Mouse (Mus musculus): Measurements from ENCODE around the gene Cpm. TPM values are rescaled to one million over a fixed set of nuclear protein-coding genes. Genes with fewer than 3 reads are reported as not detected.

The Cpm gene
- polyA plus RNA-seq, 1 experiment from 2014 or later = 4.7 TPM

GRCm38 (mm10) chr10:117718161-117719119 lies 89.1 kb downstream of the Cpm start:
- no peak overlapping the region for H3K27ac ChIP-seq

GRCm38 (mm10) chr10:117724136-117724718 lies 94.9 kb downstream of the Cpm start:
- Histone ChIP-seq H3K9ac (no peak overlapping the region), H3K36me3 (ENCODE audit: poor library complexity, severe bottlenecking) (no peaks in the 10 kb centered on the region), H3K27me3 (no peaks in the 10 kb centered on the region), H3K27ac (no peak overlapping the region), H3K9me3 (replicated peaks) (no peaks in the 10 kb centered on the region), H3K4me3 (no peak overlapping the region), H3K4me2 (no peak overlapping the region), H3K4me1 (no peaks in the 10 kb centered on the region)
- WGBS = 84% methylated on average over 5 of the region's 5 CpGs
- no peak for ATAC-seq

More at GRCm38 (mm10) chr10:117718161-117719119, 89.1 kb downstream of the Cpm start:
- Histone ChIP-seq H3K27me3 (no peaks in the 10 kb centered on the region), H3K4me2 (no peak overlapping the region), H3K9ac (no peak overlapping the region), H3K4me3 (no peak overlapping the region), H3K4me1 (peaks cover 8% of the 10 kb centered on the region; the same call in 1 of the 2 replicates), H3K9me3 (replicated peaks) (no peaks in the 10 kb centered on the region), H3K36me3 (ENCODE audit: poor library complexity, severe bottlenecking) (no peaks in the 10 kb centered on the region)
- ATAC-seq = no peak
- WGBS = 59% methylated on average over 19 of the region's 19 CpGs

- Histone ChIP-seq H3K4me3 (no peak overlapping the region), H3K27me3 (no peaks in the 10 kb centered on the region), H3K36me3 (ENCODE audit: poor library complexity, severe bottlenecking) (no peaks in the 10 kb centered on the region), H3K4me2 (no peak overlapping the region), H3K9me3 (replicated peaks) (no peaks in the 10 kb centered on the region), H3K27ac (no peak overlapping the region), H3K4me1 (no peaks in the 10 kb centered on the region), H3K9ac (no peak overlapping the region)
- 91% methylated on average over 3 of the region's 3 CpGs for WGBS
- no peak for ATAC-seq
Observed at GRCm38 (mm10) chr10:117724804-117725361, 95.6 kb downstream of the Cpm start.

- no peak for ATAC-seq
- no peaks in the 10 kb centered on the region for H3K9me3 ChIP-seq (replicated peaks)
- no peak overlapping the region for H3K9ac ChIP-seq
- H3K4me1 ChIP-seq = no peaks in the 10 kb centered on the region
- H3K36me3 ChIP-seq (ENCODE audit: poor library complexity, severe bottlenecking) = no peaks in the 10 kb centered on the region
- no peak overlapping the region for H3K27ac ChIP-seq
- H3K27me3 ChIP-seq = no peaks in the 10 kb centered on the region
- no peak overlapping the region for H3K4me3 ChIP-seq
- H3K4me2 ChIP-seq = no peak overlapping the region
- WGBS = 74% methylated on average over 7 of the region's 7 CpGs
Observed at GRCm38 (mm10) chr10:117725671-117726070, 96.4 kb downstream of the Cpm start.

GRCm38 (mm10) chr10:117726350-117726749 lies 97.0 kb downstream of the Cpm start:
- 94% methylated on average over 4 of the region's 4 CpGs for WGBS

GRCm38 (mm10) chr10:117726888-117727385 lies 97.6 kb downstream of the Cpm start:
- 95% methylated on average over 4 of the region's 4 CpGs for WGBS
- Histone ChIP-seq H3K4me2 (no peak overlapping the region), H3K36me3 (ENCODE audit: poor library complexity, severe bottlenecking) (no peaks in the 10 kb centered on the region), H3K4me1 (no peaks in the 10 kb centered on the region), H3K27ac (no peak overlapping the region), H3K9me3 (replicated peaks) (no peaks in the 10 kb centered on the region), H3K27me3 (no peaks in the 10 kb centered on the region), H3K4me3 (no peak overlapping the region), H3K9ac (no peak overlapping the region)
- no peak for ATAC-seq

More at GRCm38 (mm10) chr10:117726350-117726749, 97.0 kb downstream of the Cpm start:
- Histone ChIP-seq H3K4me2 (no peak overlapping the region), H3K36me3 (ENCODE audit: poor library complexity, severe bottlenecking) (no peaks in the 10 kb centered on the region), H3K4me3 (no peak overlapping the region), H3K9me3 (replicated peaks) (no peaks in the 10 kb centered on the region), H3K4me1 (no peaks in the 10 kb centered on the region), H3K9ac (no peak overlapping the region), H3K27ac (no peak overlapping the region), H3K27me3 (no peaks in the 10 kb centered on the region)
- no peak for ATAC-seq

- Histone ChIP-seq H3K27me3 (no peaks in the 10 kb centered on the region), H3K27ac (no peak overlapping the region), H3K4me1 (no peaks in the 10 kb centered on the region), H3K9me3 (replicated peaks) (no peaks in the 10 kb centered on the region), H3K4me2 (no peak overlapping the region), H3K4me3 (no peak overlapping the region), H3K9ac (no peak overlapping the region), H3K36me3 (ENCODE audit: poor library complexity, severe bottlenecking) (peaks cover 2% of the 10 kb centered on the region; the same call in 1 of the 2 replicates)
- 76% methylated on average over 9 of the region's 9 CpGs for WGBS
- ATAC-seq = no peak
Observed at GRCm38 (mm10) chr10:117727518-117728110, 98.3 kb downstream of the Cpm start.

- H3K27me3 ChIP-seq = no peaks in the 10 kb centered on the region
- H3K4me1 ChIP-seq = no peaks in the 10 kb centered on the region
- H3K4me3 ChIP-seq = no peak overlapping the region
- H3K4me2 ChIP-seq = no peak overlapping the region
- no peaks in the 10 kb centered on the region for H3K9me3 ChIP-seq (replicated peaks)
- H3K36me3 ChIP-seq (ENCODE audit: poor library complexity, severe bottlenecking) = peaks cover 8% of the 10 kb centered on the region; the same call in 1 of the 2 replicates
- ATAC-seq = no peak
- H3K27ac ChIP-seq = no peak overlapping the region
- 89% methylated on average over 5 of the region's 5 CpGs for WGBS
- no peak overlapping the region for H3K9ac ChIP-seq
Observed at GRCm38 (mm10) chr10:117728574-117728973, 99.3 kb downstream of the Cpm start.

- no peak for ATAC-seq
- Histone ChIP-seq H3K9ac (no peak overlapping the region), H3K4me1 (no peaks in the 10 kb centered on the region), H3K36me3 (ENCODE audit: poor library complexity, severe bottlenecking) (peaks cover 8% of the 10 kb centered on the region; the same call in 1 of the 2 replicates), H3K4me2 (no peak overlapping the region), H3K27ac (no peak overlapping the region), H3K9me3 (replicated peaks) (no peaks in the 10 kb centered on the region), H3K27me3 (no peaks in the 10 kb centered on the region), H3K4me3 (no peak overlapping the region)
- WGBS = 79% methylated on average over 11 of the region's 11 CpGs
Observed at GRCm38 (mm10) chr10:117729139-117729814, 100.0 kb downstream of the Cpm start.

- no peak overlapping the region for H3K4me3 ChIP-seq
- no peaks in the 10 kb centered on the region for H3K9me3 ChIP-seq (replicated peaks)
- H3K27ac ChIP-seq = no peak overlapping the region
- H3K4me1 ChIP-seq = no peaks in the 10 kb centered on the region
- 96% methylated on average over 7 of the region's 7 CpGs for WGBS
- H3K9ac ChIP-seq = no peak overlapping the region
- no peak for ATAC-seq
- H3K36me3 ChIP-seq (ENCODE audit: poor library complexity, severe bottlenecking) = peaks cover 8% of the 10 kb centered on the region; the same call in 1 of the 2 replicates
- H3K27me3 ChIP-seq = no peaks in the 10 kb centered on the region
- H3K4me2 ChIP-seq = no peak overlapping the region
Observed at GRCm38 (mm10) chr10:117730140-117730539, 100.8 kb downstream of the Cpm start.

- H3K4me2 ChIP-seq = no peak overlapping the region
- 93% methylated on average over 12 of the region's 12 CpGs for WGBS
- H3K4me1 ChIP-seq = no peaks in the 10 kb centered on the region
- H3K4me3 ChIP-seq = no peak overlapping the region
- no peaks in the 10 kb centered on the region for H3K9me3 ChIP-seq (replicated peaks)
- no peaks in the 10 kb centered on the region for H3K27me3 ChIP-seq
- no peak for ATAC-seq
- H3K36me3 ChIP-seq (ENCODE audit: poor library complexity, severe bottlenecking) = peaks cover 12% of the 10 kb centered on the region; the same call in 1 of the 2 replicates
- H3K9ac ChIP-seq = no peak overlapping the region
- no peak overlapping the region for H3K27ac ChIP-seq
Observed at GRCm38 (mm10) chr10:117730637-117731203, 101.4 kb downstream of the Cpm start.
